Mouse (Mus musculus): ENCODE measurements at regions not wholly inside any gene's neighbourhood (a gene's known extent, or its start where the extent isn't known, plus 50 kb on each side); places are given as distances from the start of the nearest gene placed in this dataset.

GRCm38 (mm10) chrX:166971721-166972120 is 237.4 kb downstream of the Tmsb4x start:
- DNase-seq (ENCODE audit: low spot score) = no peak

GRCm38 (mm10) chrX:166964656-166965582 is 244.2 kb downstream of the Tmsb4x start:
- no peak for DNase-seq (ENCODE audit: low spot score)

GRCm38 (mm10) chrX:166952528-166953189 is 256.5 kb downstream of the Tmsb4x start:
- DNase-seq (ENCODE audit: low spot score) = no peak

GRCm38 (mm10) chrX:166951011-166951410 is 258.1 kb downstream of the Tmsb4x start:
- DNase-seq (ENCODE audit: low spot score) = no peak

GRCm38 (mm10) chrX:166945915-166946314 is 263.2 kb downstream of the Tmsb4x start:
- no peak for DNase-seq (ENCODE audit: low spot score)

- no peak for DNase-seq (ENCODE audit: low spot score)
Observed at GRCm38 (mm10) chrX:166945476-166945875, 263.6 kb downstream of the Tmsb4x start.

GRCm38 (mm10) chrX:166933766-166934165 is 275.3 kb downstream of the Tmsb4x start:
- no peak for DNase-seq (ENCODE audit: low spot score)

- no peak for DNase-seq (ENCODE audit: low spot score)
Observed at GRCm38 (mm10) chrX:166932472-166932871, 276.6 kb downstream of the Tmsb4x start.

- no peak for DNase-seq (ENCODE audit: low spot score)
Observed at GRCm38 (mm10) chrX:166931048-166931447, 278.1 kb downstream of the Tmsb4x start.

- no peak for DNase-seq (ENCODE audit: low spot score)
Observed at GRCm38 (mm10) chrX:166929716-166930420, 279.2 kb downstream of the Tmsb4x start.

- no peak for DNase-seq (ENCODE audit: low spot score)
Observed at GRCm38 (mm10) chrX:166915356-166915953, 293.7 kb downstream of the Tmsb4x start.

GRCm38 (mm10) chrX:166906602-166907001 is 302.5 kb downstream of the Tmsb4x start:
- DNase-seq (ENCODE audit: low spot score) = no peak

GRCm38 (mm10) chrX:166900761-166901160 is 308.4 kb downstream of the Tmsb4x start:
- no peak for DNase-seq (ENCODE audit: low spot score)

- no peak for DNase-seq (ENCODE audit: low spot score)
Observed at GRCm38 (mm10) chrX:166895199-166895598, 309.7 kb upstream of the Egfl6 start.

GRCm38 (mm10) chrX:166886417-166886816 is 300.9 kb upstream of the Egfl6 start:
- DNase-seq (ENCODE audit: low spot score) = no peak

- DNase-seq (ENCODE audit: low spot score) = no peak
Observed at GRCm38 (mm10) chrX:166869515-166869914, 284.0 kb upstream of the Egfl6 start.

- DNase-seq (ENCODE audit: low spot score) = no peak
Observed at GRCm38 (mm10) chrX:166867692-166868091, 282.2 kb upstream of the Egfl6 start.
